Mouse (Mus musculus): ENCODE measurements around the gene Chn2. TPM values are rescaled to one million over a fixed set of nuclear protein-coding genes. Genes with fewer than 3 reads are reported as not detected.

Gene Chn2
- total and polyA plus RNA-seq, 3 experiments, result not detected

- H3K36me3 ChIP-seq (replicated peaks in 1 of 2; ENCODE audit: control insufficient read depth in 1 of 2, insufficient read depth in 1 of 2, low read length in 1 of 2), result no peaks in the 10 kb centered on the region
- H3K9me3 ChIP-seq (replicated peaks; ENCODE audit: low read length), result no peaks in the 10 kb centered on the region
- H3K27ac ChIP-seq (ENCODE audit: insufficient read depth, low read depth), result no peak overlapping the region
- no peak for DNase-seq (ENCODE audit: extremely low read depth)
- no peaks in the 10 kb centered on the region for H3K27me3 ChIP-seq (replicated peaks)
- H3K4me2 ChIP-seq (ENCODE audit: insufficient read depth, low read depth, poor library complexity, severe bottlenecking), result no peak overlapping the region
- H3K4me1 ChIP-seq (ENCODE audit: control insufficient read depth in 1 of 2, insufficient read depth in 2 of 2), result 0 out of 4 replicates have a peak, but pooled peaks cover 0 to 3% of the 10 kb centered on the region in 2 experiments
- no peak for TF ChIP-seq ETS1 (conservative IDR thresholded peaks at IDR 0.05; ENCODE audit: low read depth, low read length)
- TF ChIP-seq ZMIZ1 (IDR thresholded peaks at IDR 0.05; ENCODE audit: low read depth, low read length), result no peak
- no peak for TF ChIP-seq POLR2A (IDR thresholded peaks at IDR 0.05; ENCODE audit: low read depth, low read length)
- TF ChIP-seq PAX5 (IDR thresholded peaks at IDR 0.05; ENCODE audit: low read length), result no peak
- no peak for TF ChIP-seq POLR2AphosphoS2 (IDR thresholded peaks at IDR 0.05; ENCODE audit: low read depth, low read length)
- TF ChIP-seq E2F4 (IDR thresholded peaks at IDR 0.05; ENCODE audit: insufficient replicate concordance, low read depth, low read length), result no peak
- TF ChIP-seq ZKSCAN1 (IDR thresholded peaks at IDR 0.05; ENCODE audit: borderline replicate concordance, low read depth, low read length), result no peak
- no peak for TF ChIP-seq CHD1 (IDR thresholded peaks at IDR 0.05; ENCODE audit: low read depth, low read length)
- no peak for TF ChIP-seq JUND (conservative IDR thresholded peaks at IDR 0.05; ENCODE audit: low read depth, low read length)
- no peak for TF ChIP-seq IRF4 (IDR thresholded peaks at IDR 0.05; ENCODE audit: low read depth, low read length)
- no peak for TF ChIP-seq TCF12 (IDR thresholded peaks at IDR 0.05; ENCODE audit: low read depth, low read length)
- TF ChIP-seq UBTF (IDR thresholded peaks at IDR 0.05; ENCODE audit: low read depth, low read length), result no peak
- no peak for TF ChIP-seq BHLHE40 (IDR thresholded peaks at IDR 0.05; ENCODE audit: low read depth, low read length)
- no peak for TF ChIP-seq EP300 (IDR thresholded peaks at IDR 0.05; ENCODE audit: low read length)
- TF ChIP-seq MYC (IDR thresholded peaks at IDR 0.05; ENCODE audit: low read depth, low read length), result no peak
- no peak for TF ChIP-seq TBP (conservative IDR thresholded peaks at IDR 0.05; ENCODE audit: low read depth, low read length)
- no peak for TF ChIP-seq RCOR1 (conservative IDR thresholded peaks at IDR 0.05; ENCODE audit: low read depth, low read length)
- no peak overlapping the region for H3K4me3 ChIP-seq (replicated peaks in 1 of 3; ENCODE audit: low read depth in 2 of 3, low read length in 2 of 3, poor library complexity in 1 of 3)
- H3K79me2 ChIP-seq (replicated peaks; ENCODE audit: control insufficient read depth, extremely low read depth, insufficient read depth, poor library complexity, severe bottlenecking), result no peaks in the 10 kb centered on the region
- no peak overlapping the region for H3K9ac ChIP-seq (ENCODE audit: insufficient read depth, low read depth)
- dilution Hi-C loops (cut with MboI; ENCODE audit: extremely low pct_ligation_motif_present, extremely low pct_unique_long_range_greater_than_20kb, low sequenced_read_pairs) (no loop called here), in situ Hi-C loops (cut with MboI; ENCODE audit: low pct_ligation_motif_present, low pct_unique_long_range_greater_than_20kb, low sequenced_read_pairs) (no loop called here)
These were observed 172.6 kb downstream of the Chn2 start for GRCm38 (mm10) chr6:54211939-54212338.

GRCm38 (mm10) chr6:54213743-54214142 is 174.4 kb downstream of the Chn2 start:
- no peak overlapping the region for H3K27ac ChIP-seq (ENCODE audit: insufficient read depth, low read depth)
- H3K79me2 ChIP-seq (replicated peaks; ENCODE audit: control insufficient read depth, extremely low read depth, insufficient read depth, poor library complexity, severe bottlenecking), result no peaks in the 10 kb centered on the region
- TF ChIP-seq KAT2A (IDR thresholded peaks at IDR 0.05; ENCODE audit: insufficient replicate concordance, low read length), result no peak
- TF ChIP-seq UBTF (IDR thresholded peaks at IDR 0.05; ENCODE audit: low read depth, low read length), result no peak
- TF ChIP-seq ELF1 (IDR thresholded peaks at IDR 0.05; ENCODE audit: low read depth, low read length), result no peak
- no peak for TF ChIP-seq JUND (conservative IDR thresholded peaks at IDR 0.05; ENCODE audit: low read depth, low read length)
- no peak for TF ChIP-seq CHD2 (IDR thresholded peaks at IDR 0.05; ENCODE audit: low read length)
- no peak for TF ChIP-seq CTCF (conservative IDR thresholded peaks at IDR 0.05 in 1 of 2, IDR thresholded peaks at IDR 0.05 in 1 of 2; ENCODE audit: low read depth in 2 of 2, low read length in 2 of 2)
- no peak for TF ChIP-seq NRF1 (IDR thresholded peaks at IDR 0.05; ENCODE audit: low read depth, low read length)
- dilution Hi-C loops (cut with MboI; ENCODE audit: extremely low pct_ligation_motif_present, extremely low pct_unique_long_range_greater_than_20kb, low sequenced_read_pairs), result no loop called here
- no peaks in the 10 kb centered on the region for H3K27me3 ChIP-seq (replicated peaks)
- 0 out of 4 replicates have a peak, but pooled peaks cover 0 to 3% of the 10 kb centered on the region in 2 experiments for H3K4me1 ChIP-seq (ENCODE audit: control insufficient read depth in 1 of 2, insufficient read depth in 2 of 2)
- H3K9me3 ChIP-seq (replicated peaks; ENCODE audit: low read length), result no peaks in the 10 kb centered on the region
- DNase-seq (ENCODE audit: extremely low read depth), result no peak
- in situ Hi-C loops (cut with MboI; ENCODE audit: low pct_ligation_motif_present, low pct_unique_long_range_greater_than_20kb, low sequenced_read_pairs), result no loop called here
- no peak overlapping the region for H3K4me2 ChIP-seq (ENCODE audit: insufficient read depth, low read depth, poor library complexity, severe bottlenecking)
- no peak overlapping the region for H3K4me3 ChIP-seq (replicated peaks in 1 of 3; ENCODE audit: low read depth in 2 of 3, low read length in 2 of 3, poor library complexity in 1 of 3)
- H3K9ac ChIP-seq (ENCODE audit: insufficient read depth, low read depth), result no peak overlapping the region
- no peaks in the 10 kb centered on the region for H3K36me3 ChIP-seq (replicated peaks in 1 of 2; ENCODE audit: control insufficient read depth in 1 of 2, insufficient read depth in 1 of 2, low read length in 1 of 2)
